Mouse (Mus musculus) cerebellum, postnatal 14 days (tissue): ENCODE measurements around the gene Tln2.

ENCODE experiments used
- DNase-seq, 2 experiments: peaks; one replicate each; pipeline ENCODE4 v3.0.0; 2021; ENCODE audit warnings: mixed read lengths in 2 of 2

Gene Tln2

DNA sequence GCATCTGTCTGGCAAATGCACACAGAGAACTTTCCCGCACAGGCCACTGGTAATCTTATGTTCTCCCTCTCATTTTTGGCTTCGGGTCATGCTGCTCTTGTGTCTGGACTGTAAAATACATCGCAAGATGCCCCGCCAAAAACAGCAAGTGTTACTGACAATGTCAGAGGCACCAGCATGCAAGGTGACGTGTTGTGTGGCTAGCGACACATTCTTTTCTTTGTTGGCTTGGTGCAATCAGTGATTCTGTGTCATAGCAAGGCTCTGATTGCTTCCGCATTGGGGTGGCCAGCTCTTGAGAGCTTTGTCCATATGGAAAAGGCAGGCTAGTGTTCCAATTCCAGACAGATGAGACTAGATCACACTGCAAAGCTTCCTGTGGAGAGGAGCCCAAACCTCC is 288.8 kb downstream of the Tln2 start:
- DNase-seq = no peak

GRCm38 (mm10) chr9:67270061-67270595 is 289.4 kb downstream of the Tln2 start:
- no peak for DNase-seq

DNA sequence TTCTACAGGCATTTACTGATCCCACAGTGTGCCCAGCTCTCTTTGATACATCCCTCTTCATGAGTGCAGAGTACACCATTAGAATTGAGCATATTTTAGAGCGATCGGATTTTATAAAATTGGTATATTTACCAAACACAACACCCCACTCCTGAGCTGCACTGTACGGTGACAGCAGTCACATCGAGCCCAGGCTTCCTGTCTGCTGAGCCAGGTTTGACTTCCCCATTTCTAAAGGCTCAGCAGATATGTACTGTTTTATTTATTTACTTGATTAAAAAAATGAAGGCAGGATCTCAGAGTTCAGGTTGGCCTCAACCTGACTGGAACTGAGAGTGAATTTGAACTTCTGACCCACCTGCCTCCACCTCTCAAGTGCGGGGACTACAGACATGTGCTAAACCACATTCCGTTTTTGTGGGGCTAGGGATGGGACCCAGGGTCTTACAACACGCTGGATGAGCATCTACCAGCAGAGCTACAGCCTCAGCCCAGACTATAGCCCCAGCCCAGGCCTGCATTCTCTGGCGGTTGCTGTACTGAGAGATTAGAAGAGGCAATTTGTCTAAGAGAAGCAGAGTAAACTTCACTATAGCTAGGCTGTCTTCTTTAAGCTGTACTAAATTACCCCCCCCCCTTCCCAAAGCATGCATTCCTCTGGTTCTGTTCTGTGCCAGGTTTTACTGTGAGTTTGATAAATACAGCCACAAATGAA is 292.1 kb downstream of the Tln2 start:
- DNase-seq = no peak

DNA sequence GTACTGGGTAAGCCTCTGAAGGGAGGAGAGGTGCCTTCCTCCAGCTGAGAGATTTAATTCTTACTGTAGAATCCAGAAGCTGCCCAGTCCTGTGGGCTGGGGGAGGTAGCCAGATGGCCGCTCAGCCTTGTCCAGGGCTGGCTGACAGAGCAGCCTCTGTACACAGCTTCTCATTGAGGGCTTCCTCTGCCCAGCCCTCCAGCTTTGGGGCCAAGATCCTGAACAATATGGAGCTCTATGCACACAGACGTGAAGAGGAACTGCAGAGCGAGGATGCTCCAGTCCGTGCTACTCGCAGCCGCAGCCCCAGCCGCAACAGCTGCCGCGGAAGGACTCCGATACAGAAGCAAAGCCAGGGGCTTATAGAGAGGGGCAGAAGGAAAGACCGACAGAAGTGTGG is 294.0 kb downstream of the Tln2 start:
- peak; percentile 27 for DNase-seq

DNA sequence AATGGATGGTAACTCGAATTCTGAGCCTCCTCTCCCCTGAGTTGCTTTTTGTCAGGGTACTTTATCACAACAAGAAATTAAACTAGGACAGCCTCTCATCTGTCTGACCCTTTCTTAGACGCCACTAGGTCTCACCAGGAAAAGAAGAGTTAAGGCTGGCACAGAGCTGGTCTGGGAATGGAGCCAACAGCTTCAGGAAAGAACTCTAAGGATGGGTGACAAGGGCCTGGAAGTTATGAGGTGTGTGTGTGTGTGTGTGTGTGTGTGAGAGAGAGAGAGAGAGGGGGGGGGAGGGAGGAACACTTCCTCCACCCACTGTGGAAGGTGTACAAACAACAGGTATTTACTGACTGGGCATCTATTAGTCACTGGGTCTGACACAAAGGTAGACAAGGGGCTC is 294.6 kb downstream of the Tln2 start:
- peak; percentile 23 to 47 for DNase-seq

GRCm38 (mm10) chr9:67260835-67261599 is 298.5 kb downstream of the Tln2 start:
- DNase-seq = no peak

GRCm38 (mm10) chr9:67250141-67250540 is 309.4 kb downstream of the Tln2 start:
- no peak for DNase-seq

DNA sequence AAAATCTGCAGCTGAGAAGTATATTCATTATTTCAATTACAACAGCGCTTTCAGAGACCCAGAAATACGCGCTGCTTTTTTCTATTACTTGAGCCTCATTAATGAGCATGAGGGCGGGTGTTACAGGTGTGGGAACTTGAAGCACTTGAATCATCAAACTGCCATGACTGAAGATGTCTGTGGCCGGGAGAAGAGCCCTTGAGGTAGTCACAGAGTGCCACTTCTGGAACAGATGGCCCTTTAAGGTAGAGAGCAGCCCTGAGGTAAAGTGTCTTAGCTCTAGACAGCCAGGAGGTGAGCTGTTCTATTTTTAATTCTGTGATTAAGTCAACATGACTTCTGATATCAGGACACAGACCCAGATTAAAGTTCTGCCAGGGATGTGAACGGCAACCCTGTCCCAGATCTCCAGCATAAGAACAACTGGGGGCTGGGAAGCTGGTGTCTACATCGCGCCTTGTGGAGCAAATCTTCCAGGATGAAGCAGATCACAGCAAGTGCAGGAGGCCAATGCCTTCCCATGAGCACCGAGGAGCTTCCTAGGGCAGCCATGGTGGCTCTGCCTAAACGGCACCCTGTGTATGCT is 312.0 kb downstream of the Tln2 start:
- no peak for DNase-seq

GRCm38 (mm10) chr9:67245265-67245664 is 314.2 kb downstream of the Tln2 start:
- no peak for DNase-seq

DNA sequence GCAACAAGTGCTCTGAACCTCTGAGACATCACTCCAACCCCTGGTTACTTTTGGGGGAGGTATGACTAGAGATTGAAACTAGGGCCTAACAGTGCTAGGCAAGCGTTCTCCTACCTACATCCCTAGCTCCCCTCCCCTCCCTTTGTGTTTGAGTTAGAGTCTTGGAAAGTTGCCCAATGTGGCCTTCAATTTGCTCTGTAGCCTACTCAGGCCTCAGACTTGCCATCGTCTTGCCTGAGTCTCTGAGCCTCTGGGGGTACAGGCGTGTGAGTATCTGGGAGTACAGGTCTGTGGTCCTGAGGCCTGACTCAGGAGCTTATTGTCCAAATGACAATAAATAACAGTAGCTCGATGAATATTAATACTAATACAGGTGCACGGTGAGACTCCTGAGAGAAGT is 317.8 kb downstream of the Tln2 start:
- DNase-seq = no peak

DNA sequence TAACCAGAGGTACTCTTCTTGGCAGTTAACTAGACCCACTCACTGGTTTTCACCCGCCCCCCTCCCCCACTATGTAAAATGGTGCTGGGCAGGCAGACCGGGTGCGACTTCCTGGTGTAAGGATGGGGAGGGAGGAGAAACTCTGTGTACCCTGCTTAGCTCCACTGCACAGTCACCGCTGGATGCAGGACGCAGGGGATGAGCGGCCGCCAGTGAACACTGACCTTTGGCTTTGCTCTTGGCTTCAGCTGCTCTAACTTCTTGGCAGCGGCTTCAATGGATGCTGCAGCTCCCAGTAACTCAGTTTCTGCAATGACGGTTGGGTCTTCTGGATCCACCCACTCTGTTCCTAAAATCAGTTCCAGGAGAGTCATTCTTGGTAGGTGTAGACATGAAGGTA is 319.0 kb downstream of the Tln2 start:
- no peak for DNase-seq

DNA sequence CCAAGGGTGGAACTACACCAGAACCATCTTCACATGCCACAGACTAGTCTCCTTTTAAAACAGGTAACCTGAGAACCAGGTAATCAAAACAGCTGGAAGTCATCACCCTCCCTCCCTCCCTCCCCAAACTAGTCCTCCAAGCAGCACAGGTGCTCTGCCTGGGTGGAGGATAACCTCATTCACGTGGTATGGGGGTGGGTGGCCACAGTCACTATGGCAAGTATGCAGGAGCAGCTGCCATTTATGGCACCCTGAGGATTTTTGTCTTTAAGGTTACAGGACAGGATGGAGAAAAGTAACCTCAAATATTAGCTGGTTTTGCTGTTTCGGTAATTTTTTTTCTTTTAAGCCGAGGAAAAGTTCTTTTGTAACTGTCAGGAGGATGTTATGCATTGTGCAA is 322.5 kb downstream of the Tln2 start:
- DNase-seq = no peak

DNA sequence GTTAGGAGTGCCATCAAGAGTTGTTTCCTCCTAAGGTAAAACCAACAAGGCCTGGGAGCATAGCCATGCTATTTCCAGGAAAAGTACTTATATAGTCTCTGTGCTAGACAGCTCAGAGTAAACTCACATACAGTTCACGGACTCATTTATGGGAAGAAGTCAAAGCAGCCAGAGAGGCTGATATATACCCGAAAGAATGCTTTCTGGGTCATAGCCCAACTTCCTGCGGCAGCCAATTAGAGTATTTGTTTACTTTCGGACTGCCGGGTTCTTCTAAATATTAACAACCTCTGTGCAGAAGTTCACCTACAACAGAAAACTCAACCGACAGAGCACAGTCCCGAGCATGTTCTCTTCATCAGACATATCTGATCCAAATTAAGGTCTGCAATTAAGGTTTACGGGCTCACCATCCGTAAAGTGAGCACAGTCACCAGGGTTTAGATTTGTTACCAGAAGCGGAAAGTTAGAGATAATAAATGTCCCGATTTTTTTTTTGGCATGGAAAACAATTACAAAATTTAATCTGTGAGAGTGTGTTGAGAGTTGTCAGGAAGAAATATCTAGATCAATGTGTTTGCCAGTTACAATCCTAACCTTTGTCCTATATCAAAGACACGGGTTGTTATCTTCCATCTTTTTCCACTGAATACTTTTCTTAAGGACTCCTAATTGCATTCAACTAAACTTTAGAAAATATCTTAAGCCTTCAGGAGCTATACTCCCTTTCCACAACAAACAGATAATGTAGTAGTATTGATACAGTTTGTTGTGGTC is 323.9 kb downstream of the Tln2 start:
- DNase-seq = no peak

GRCm38 (mm10) chr9:67229033-67229432 is 330.5 kb downstream of the Tln2 start:
- DNase-seq = no peak

- peak; percentile 14 to 39 for DNase-seq
Observed at GRCm38 (mm10) chr9:67220388-67220787, 339.1 kb downstream of the Tln2 start.

- no peak for DNase-seq
Observed at GRCm38 (mm10) chr9:67218001-67218400, 341.5 kb downstream of the Tln2 start.

DNA sequence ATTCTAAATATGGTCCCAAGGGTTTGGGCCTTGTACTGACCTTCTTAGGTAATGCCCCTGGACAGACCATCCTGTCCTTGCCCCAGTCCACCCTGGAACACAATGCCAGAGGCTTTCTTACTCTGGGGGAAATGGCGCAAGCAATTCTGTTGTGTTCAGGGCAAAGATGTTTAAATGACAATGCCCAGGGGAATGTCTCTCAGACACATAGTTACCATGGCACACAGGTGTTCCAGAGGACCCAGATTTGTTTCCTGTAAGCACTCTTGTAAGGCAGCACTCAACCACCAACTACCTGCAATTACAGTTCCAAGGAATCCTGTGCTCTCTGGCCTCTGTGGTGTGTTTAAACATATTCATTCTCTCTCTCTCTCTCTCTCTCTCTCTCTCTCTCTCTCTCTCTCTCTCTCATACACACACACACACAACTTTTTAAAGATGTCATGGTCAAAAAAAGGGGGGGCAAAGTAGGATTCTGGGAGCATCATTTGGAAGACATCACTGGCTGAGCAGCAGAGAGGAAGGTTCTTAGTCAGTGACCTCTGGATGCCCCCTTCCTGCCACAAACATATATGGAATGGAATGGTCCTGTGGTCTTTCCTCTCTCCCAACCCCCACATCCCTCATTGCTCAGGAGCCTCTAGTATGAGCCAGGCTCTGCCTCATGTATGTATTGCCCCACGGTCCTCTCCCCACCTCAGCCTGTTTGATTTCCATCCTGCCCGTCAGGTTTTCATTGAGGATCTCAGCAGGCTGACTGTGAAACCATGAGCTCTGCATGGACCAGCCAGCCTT is 345.1 kb downstream of the Tln2 start:
- DNase-seq = no peak

- DNase-seq = peak; percentile 58 to 76
Observed at GRCm38 (mm10) chr9:67213275-67213674, 346.2 kb downstream of the Tln2 start.

DNA sequence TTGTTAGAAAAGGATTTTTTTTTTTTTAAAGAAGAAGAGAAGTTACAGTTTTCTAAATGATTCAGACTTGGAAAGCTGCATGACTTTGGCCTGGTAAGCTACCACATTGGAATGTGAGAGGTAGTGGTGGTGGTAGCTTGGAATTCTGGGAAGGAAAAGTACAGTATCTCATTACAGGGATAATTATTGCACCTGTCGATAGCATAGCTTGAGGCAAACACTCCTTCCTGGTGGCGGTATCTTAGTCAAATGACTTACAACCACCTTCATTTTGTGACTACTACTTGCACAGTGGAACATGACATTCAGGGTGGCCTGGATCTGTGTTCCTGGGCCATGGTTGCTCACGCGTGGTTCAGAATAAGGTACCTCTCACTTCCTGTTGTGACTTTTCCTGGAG is 348.3 kb downstream of the Tln2 start:
- DNase-seq = no peak

DNA sequence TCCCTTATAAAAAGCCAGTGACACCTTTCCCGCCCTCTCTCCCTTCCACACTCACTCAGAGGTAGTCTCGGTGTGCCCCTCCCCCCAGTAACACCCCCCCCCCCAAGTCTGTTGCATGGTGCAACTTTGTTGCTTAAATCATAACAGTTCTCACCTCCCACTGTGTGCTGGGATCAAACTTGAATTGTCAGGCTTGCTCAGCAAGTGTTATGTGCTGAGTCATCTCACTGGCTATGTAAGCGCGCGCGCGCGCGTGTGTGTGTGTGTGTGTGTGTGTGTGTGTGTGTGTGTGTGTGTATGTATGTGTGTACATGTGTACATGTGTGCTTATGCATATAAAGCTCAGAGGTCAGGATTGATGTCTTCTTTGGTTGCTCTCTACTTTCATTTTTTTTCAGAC is 350.1 kb downstream of the Tln2 start:
- no peak for DNase-seq

- no peak for DNase-seq
Observed at GRCm38 (mm10) chr9:67208420-67208819, 351.1 kb downstream of the Tln2 start.

DNA sequence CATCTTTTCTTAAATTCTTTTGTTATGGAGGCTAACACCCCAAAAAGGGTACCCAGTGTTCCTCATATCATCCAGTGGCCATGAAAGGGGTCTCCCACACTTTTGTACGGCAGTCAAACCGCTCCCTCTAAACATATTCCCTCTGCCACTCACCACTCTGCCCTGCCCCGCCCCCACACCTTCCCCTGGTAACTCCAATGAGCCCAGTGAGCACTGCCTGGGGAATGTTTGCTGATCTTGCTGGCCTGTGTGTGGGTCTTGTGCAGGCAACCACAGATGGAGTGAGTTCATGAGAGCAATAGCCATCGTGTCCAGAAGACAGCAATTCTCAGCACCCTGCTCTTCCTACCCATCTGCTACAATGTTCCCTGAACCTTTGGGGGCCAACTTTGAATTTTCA is 354.3 kb downstream of the Tln2 start:
- DNase-seq = no peak
